Mouse (Mus musculus) ES-E14 (cell line): ENCODE results near the gene Setd4.

ENCODE experiments used
- CHD2 ChIP-seq: IDR thresholded peaks from 2 replicates; pipeline ENCODE4 v1.6.1; 2014; ENCODE audit warnings: mild to moderate bottlenecking, low read depth, low read length, inconsistent platforms
- HCFC1 ChIP-seq: IDR thresholded peaks from 2 replicates; pipeline ENCODE4 v1.6.1; 2012; ENCODE audit warnings: low read length, inconsistent platforms, borderline replicate concordance; ENCODE audit not compliant: insufficient read depth
- ZNF384 ChIP-seq: IDR thresholded peaks from 2 replicates; pipeline ENCODE4 v1.6.1; 2012; ENCODE audit warnings: low read depth, low read length, inconsistent platforms

DNA sequence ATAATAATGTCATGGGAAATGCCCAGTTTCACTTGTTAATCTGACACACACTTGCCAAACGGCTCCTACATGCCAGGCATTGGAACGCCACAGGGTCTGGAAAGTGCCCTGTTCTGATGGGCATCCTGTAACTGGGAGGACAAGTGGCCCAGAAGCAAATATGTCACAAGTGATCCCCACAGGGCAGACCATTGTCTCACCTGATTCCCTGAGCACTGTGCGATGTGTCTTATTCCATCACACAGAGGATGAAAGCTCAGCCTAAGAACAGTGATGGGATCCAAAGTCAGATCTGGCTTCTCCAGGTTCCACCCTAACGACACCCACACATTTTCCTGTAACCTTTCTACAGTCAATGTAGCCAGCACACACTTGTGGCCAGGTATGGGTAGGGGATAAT lies 58.9 kb downstream of the Setd4 start:
- TF ChIP-seq HCFC1 = no peak
- TF ChIP-seq CHD2 = no peak
- TF ChIP-seq ZNF384 = no peak
